11 mouse cellular contexts compared by ENCODE assay signal in the genomic region with DNA sequence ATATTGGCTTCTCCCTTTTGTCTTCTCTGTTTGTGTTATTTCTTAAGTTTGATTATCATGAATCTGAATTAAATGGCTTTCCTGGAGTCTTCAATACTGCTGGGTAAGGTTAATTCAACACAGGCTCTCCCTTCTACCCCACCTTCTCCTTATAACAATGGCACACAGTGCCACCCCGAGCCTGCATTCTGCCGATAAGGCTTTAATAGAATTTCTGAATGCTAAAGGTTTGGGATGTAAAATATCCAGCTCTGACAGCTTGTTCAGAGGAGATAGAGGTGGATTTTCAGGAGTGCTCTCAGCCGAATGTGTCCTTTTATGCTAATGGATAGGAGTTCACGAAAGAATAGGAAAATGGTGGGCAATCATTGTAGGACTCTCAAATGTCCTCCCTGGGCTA. TPM values are rescaled to one million over a fixed set of nuclear protein-coding genes. Genes with fewer than 3 reads are reported as not detected.
DNase-seq lines count a peak whose midpoint lies in the region; ATAC-seq lines count a peak whose summit lies in the region.
"Had no signal": no experiment of that assay in that cellular context is flagged by ENCODE, and none has a peak within 500 bp of the region (broad histone marks: within the 10 kb centered on the region; RNA-seq: fewer than 3 reads in every experiment).

No protein-coding gene starts in this region.

- no peak for ATAC-seq in forebrain, embryonic 11.5 days (replicated peaks; ENCODE audit: low FRiP score)
- no peak for ATAC-seq in forebrain, embryonic 16.5 days
- no peak for ATAC-seq in neural tube, embryonic 14.5 days (ENCODE audit: low read depth)
- no peak for ATAC-seq in intestine, embryonic 15.5 days
- ATAC-seq: Patski had no signal

- WGBS in forebrain, embryonic 11.5 days: 69% methylated on average over 4 of the region's 4 CpGs
- WGBS in forebrain, embryonic 16.5 days: 21% methylated on average over 4 of the region's 4 CpGs
- WGBS in midbrain, embryonic 10.5 days: 79% methylated on average over 4 of the region's 4 CpGs
- WGBS in neural tube, embryonic 14.5 days: 23% methylated on average over 4 of the region's 4 CpGs
- 81% methylated on average over 4 of the region's 4 CpGs for WGBS in intestine, embryonic 15.5 days

- H3K27ac ChIP-seq in forebrain, embryonic 11.5 days (ENCODE audit: low read depth, low read length): peak overlapping the region; percentile 93
- peak overlapping the region; percentile 61 for H3K27ac ChIP-seq in forebrain, embryonic 16.5 days (ENCODE audit: low read length)
- H3K27ac ChIP-seq in midbrain, embryonic 10.5 days (replicated peaks): peak overlapping the region; percentile 90
- H3K27ac ChIP-seq in neural tube, embryonic 14.5 days (ENCODE audit: low read depth, low read length): peak overlapping the region; percentile 85
- H3K27ac ChIP-seq in intestine, embryonic 15.5 days: no peak overlapping the region
- H3K27ac ChIP-seq: heart, embryonic 10.5 days; limb, embryonic 15.5 days had no signal

- peaks cover 16% of the 10 kb centered on the region for H3K4me1 ChIP-seq in forebrain, embryonic 11.5 days (replicated peaks; ENCODE audit: control insufficient read depth, insufficient read depth, low read length)
- H3K4me1 ChIP-seq in forebrain, embryonic 16.5 days (replicated peaks; ENCODE audit: control insufficient read depth, insufficient read depth, low read length): peaks cover 56% of the 10 kb centered on the region
- H3K4me1 ChIP-seq in midbrain, embryonic 10.5 days: peaks cover 66% of the 10 kb centered on the region
- H3K4me1 ChIP-seq in neural tube, embryonic 14.5 days (ENCODE audit: control insufficient read depth, insufficient read depth, low read length): peaks cover 42% of the 10 kb centered on the region
- no peaks in the 10 kb centered on the region for H3K4me1 ChIP-seq in intestine, embryonic 15.5 days (replicated peaks)
- H3K4me1 ChIP-seq: heart, embryonic 10.5 days; limb, embryonic 15.5 days had no signal

- peak overlapping the region; percentile 65 for H3K9ac ChIP-seq in forebrain, embryonic 11.5 days (ENCODE audit: low read length)
- peak overlapping the region; percentile 24 for H3K9ac ChIP-seq in forebrain, embryonic 16.5 days (replicated peaks; ENCODE audit: low read depth, low read length)
- peak overlapping the region; percentile 17; the same call in 1 of the 2 replicates for H3K9ac ChIP-seq in neural tube, embryonic 14.5 days (replicated peaks; ENCODE audit: low read depth, low read length)
- H3K9ac ChIP-seq in intestine, embryonic 15.5 days: no peak overlapping the region
- H3K9ac ChIP-seq: limb, embryonic 15.5 days; lung, embryonic 14.5 days had no signal

- peak overlapping the region; percentile 35 for H3K4me3 ChIP-seq in forebrain, embryonic 11.5 days (ENCODE audit: low read depth, low read length)
- peak overlapping the region; percentile 17 for H3K4me3 ChIP-seq in forebrain, embryonic 16.5 days (replicated peaks; ENCODE audit: low read length)
- H3K4me3 ChIP-seq in midbrain, embryonic 10.5 days: peak overlapping the region; percentile 54
- H3K4me3 ChIP-seq in neural tube, embryonic 14.5 days (ENCODE audit: low read depth, low read length): peak overlapping the region; percentile 16; the same call in 1 of the 2 replicates
- H3K4me3 ChIP-seq in intestine, embryonic 15.5 days (replicated peaks): no peak overlapping the region
- H3K4me3 ChIP-seq: heart, embryonic 10.5 days; limb, embryonic 15.5 days had no signal

- no peaks in the 10 kb centered on the region for H3K36me3 ChIP-seq in forebrain, embryonic 11.5 days (ENCODE audit: control insufficient read depth, insufficient read depth, low read length)
- no peaks in the 10 kb centered on the region for H3K36me3 ChIP-seq in forebrain, embryonic 16.5 days (ENCODE audit: control insufficient read depth, insufficient read depth)
- no peaks in the 10 kb centered on the region for H3K36me3 ChIP-seq in midbrain, embryonic 10.5 days
- H3K36me3 ChIP-seq in neural tube, embryonic 14.5 days (ENCODE audit: control insufficient read depth, insufficient read depth, low read length): no peaks in the 10 kb centered on the region
- H3K36me3 ChIP-seq in intestine, embryonic 15.5 days: no peaks in the 10 kb centered on the region
- H3K36me3 ChIP-seq: heart, embryonic 10.5 days; limb, embryonic 15.5 days had no signal

- no peak for DNase-seq in forebrain, embryonic 11.5 days (ENCODE audit: low spot score)
- no peak for DNase-seq in midbrain, embryonic 10.5 days (ENCODE audit: low spot score)
- DNase-seq in urinary bladder, postnatal 4 days (ENCODE audit: low spot score in 2 of 2): no peak
- DNase-seq in frontal cortex, adult 2 months (ENCODE audit: extremely low spot score in 1 of 2, low spot score in 1 of 2): no peak

- peak overlapping the region; percentile 59 for H3K4me2 ChIP-seq in forebrain, embryonic 11.5 days (ENCODE audit: low read depth, low read length, severe bottlenecking)
- H3K4me2 ChIP-seq in forebrain, embryonic 16.5 days (ENCODE audit: low read length): peak overlapping the region; percentile 83
- H3K4me2 ChIP-seq in neural tube, embryonic 14.5 days (ENCODE audit: low read depth, low read length): peak overlapping the region; percentile 88
- no peak overlapping the region for H3K4me2 ChIP-seq in intestine, embryonic 15.5 days (replicated peaks)
- H3K4me2 ChIP-seq: limb, embryonic 15.5 days; lung, embryonic 14.5 days had no signal

- no peaks in the 10 kb centered on the region for H3K9me3 ChIP-seq in forebrain, embryonic 11.5 days (ENCODE audit: control insufficient read depth, low read length)
- H3K9me3 ChIP-seq in forebrain, embryonic 16.5 days (ENCODE audit: control insufficient read depth, low read length): no peaks in the 10 kb centered on the region
- H3K9me3 ChIP-seq in midbrain, embryonic 10.5 days (replicated peaks): no peaks in the 10 kb centered on the region
- no peaks in the 10 kb centered on the region for H3K9me3 ChIP-seq in neural tube, embryonic 14.5 days (ENCODE audit: control insufficient read depth, low read length)
- no peaks in the 10 kb centered on the region for H3K9me3 ChIP-seq in intestine, embryonic 15.5 days
- H3K9me3 ChIP-seq: heart, embryonic 10.5 days; limb, embryonic 15.5 days had no signal

- H3K27me3 ChIP-seq in forebrain, embryonic 11.5 days (ENCODE audit: control insufficient read depth, insufficient read depth, low read length): no peaks in the 10 kb centered on the region
- H3K27me3 ChIP-seq in forebrain, embryonic 16.5 days (replicated peaks; ENCODE audit: control insufficient read depth, insufficient read depth, low read length): no peaks in the 10 kb centered on the region
- H3K27me3 ChIP-seq in midbrain, embryonic 10.5 days (ENCODE audit: low read depth, poor library complexity, severe bottlenecking): no peaks in the 10 kb centered on the region
- no peaks in the 10 kb centered on the region for H3K27me3 ChIP-seq in neural tube, embryonic 14.5 days (ENCODE audit: control insufficient read depth, insufficient read depth, low read length)
- no peaks in the 10 kb centered on the region; the same call in 1 of the 2 replicates for H3K27me3 ChIP-seq in intestine, embryonic 15.5 days (replicated peaks)

RNA-seq across cellular contexts. Expression of a gene that starts 2.1 kb away (rescaled TPM):
- polyA plus RNA-seq in forebrain, embryonic 11.5 days (2014; fragmentation: Nextera tagmentation; extraction: Ambion mirVana): 26.6 and 27.3 TPM in 2 replicates
- 24.1 and 24.2 TPM in 2 replicates for polyA plus RNA-seq in forebrain, embryonic 16.5 days (2015; fragmentation: Nextera tagmentation; extraction: Ambion mirVana)
- polyA plus RNA-seq in midbrain, embryonic 10.5 days (2016; fragmentation: Nextera tagmentation; extraction: Ambion mirVana): 14.3 and 33.2 TPM in 2 replicates
- polyA plus RNA-seq in neural tube, embryonic 14.5 days (2014; fragmentation: Nextera tagmentation; extraction: Ambion mirVana): 26.9 and 28.7 TPM in 2 replicates
- polyA plus RNA-seq in intestine, embryonic 15.5 days (2015; fragmentation: Nextera tagmentation; extraction: Ambion mirVana): 2.4 and 2.7 TPM in 2 replicates
- 15.6 and 16.9 TPM in 2 replicates for polyA plus RNA-seq in frontal cortex, adult 2 months (2012; rRNA removed)
- polyA plus RNA-seq: limb, embryonic 15.5 days; Patski had no signal

RNA-seq across cellular contexts. Expression of a gene that starts 50.4 kb away (rescaled TPM):
- 12.8 and 15.8 TPM in 2 replicates for polyA plus RNA-seq in forebrain, embryonic 11.5 days (2014; fragmentation: Nextera tagmentation; extraction: Ambion mirVana)
- polyA plus RNA-seq in forebrain, embryonic 16.5 days (2015; fragmentation: Nextera tagmentation; extraction: Ambion mirVana): 46.8 and 64.1 TPM in 2 replicates
- 6.4 and 14.5 TPM in 2 replicates for polyA plus RNA-seq in midbrain, embryonic 10.5 days (2016; fragmentation: Nextera tagmentation; extraction: Ambion mirVana)
- polyA plus RNA-seq in neural tube, embryonic 14.5 days (2014; fragmentation: Nextera tagmentation; extraction: Ambion mirVana): 98.4 and 105 TPM in 2 replicates
- 1.6 and 1.7 TPM in 2 replicates for polyA plus RNA-seq in intestine, embryonic 15.5 days (2015; fragmentation: Nextera tagmentation; extraction: Ambion mirVana)
- polyA plus RNA-seq in frontal cortex, adult 2 months (2012; rRNA removed): 26.4 and 34.4 TPM in 2 replicates
- polyA plus RNA-seq: Patski had no signal
